Mouse (Mus musculus): ENCODE data around the gene Pde1b.

- TF ChIP-seq POLR2A (IDR thresholded peaks at IDR 0.05; ENCODE audit: borderline replicate concordance, extremely low read depth, low read depth, low read length) (no peak), CTCF (IDR thresholded peaks at IDR 0.05; ENCODE audit: insufficient read depth, low read length) (no peak)
These were observed 19.7 kb downstream of the Pde1b start for GRCm38 (mm10) chr15:103522458-103523099.

All from lung, adult 2 months (tissue).